Mouse (Mus musculus) stomach, embryonic 15.5 days (tissue): ENCODE measurements around the gene Nudt1. TPM values are rescaled to one million over a fixed set of nuclear protein-coding genes. Genes with fewer than 3 reads are reported as not detected.
"Not testable (repeated sequence)": the region's sequence is repeated elsewhere in the genome, so short reads cannot be mapped to it uniquely, and the experiment has no call there.

Experiments
- ATAC-seq: fragments of 200-750 bp; cut with Nextera tagmentation; 2 replicates; pipeline ENCODE4 v1.8.0; 2017; ENCODE audit warnings: low read depth, moderate number of reproducible peaks, moderate TSS enrichment; ENCODE audit not compliant: insufficient read depth, low FRiP score
- H3K27ac ChIP-seq: fragments of 300-500 bp; sonication (generic); 2 replicates; pipeline ENCODE4 v1.5.1; 2015; ENCODE audit warnings: mild to moderate bottlenecking, inconsistent platforms
- H3K27me3 ChIP-seq: fragments of 300-500 bp; sonication (generic); replicated peaks from 2 replicates; pipeline ENCODE4 v1.6.1; 2015; ENCODE audit warnings: inconsistent platforms
- H3K36me3 ChIP-seq: fragments of 300-500 bp; sonication (generic); 2 replicates; pipeline ENCODE4 v1.6.1; 2015; ENCODE audit warnings: inconsistent platforms
- H3K4me1 ChIP-seq: fragments of 300-500 bp; sonication (generic); 2 replicates; pipeline ENCODE4 v1.6.1; 2015; ENCODE audit warnings: inconsistent platforms
- H3K4me2 ChIP-seq: fragments of 300-500 bp; sonication (generic); 2 replicates; pipeline ENCODE4 v1.6.1; 2015; ENCODE audit warnings: mild to moderate bottlenecking, inconsistent platforms
- H3K4me3 ChIP-seq: fragments of 300-500 bp; sonication (generic); replicated peaks from 2 replicates; pipeline ENCODE4 v1.5.1; 2015; ENCODE audit warnings: inconsistent platforms
- H3K9ac ChIP-seq: fragments of 300-500 bp; sonication (generic); 2 replicates; pipeline ENCODE4 v1.6.1; 2015; ENCODE audit warnings: inconsistent platforms
- H3K9me3 ChIP-seq: fragments of 300-500 bp; sonication (generic); 2 replicates; pipeline ENCODE4 v1.6.1; 2016; ENCODE audit warnings: inconsistent platforms
- WGBS: fragments of 180-500 bp; shearing (Covaris S2); methylation state at CpG from one replicate; pipeline ENCODE4 v1.1.7; 2015; 5-methylcytosine and 5-hydroxymethylcytosine counted together
- polyA plus RNA-seq: library from polyadenylated mRNA; unstranded; fragments of >200 nt; fragmentation: Nextera tagmentation; extraction: Ambion mirVana; gene quantifications from 2 replicates; pipeline ENCODE4 v1.2.1, GENCODE M21; 2015

Gene Nudt1
- polyA plus RNA-seq, 1 experiment from 2014 or later: 41.7 TPM

- Histone ChIP-seq H3K27me3 (no peaks in the 10 kb centered on the region), H3K36me3 (peaks cover 17% of the 10 kb centered on the region; the same call in 1 of the 2 replicates), H3K4me2 (no peak overlapping the region), H3K4me1 (no peaks in the 10 kb centered on the region), H3K9me3 (no peaks in the 10 kb centered on the region), H3K4me3 (no peak overlapping the region), H3K27ac (no peak overlapping the region), H3K9ac (no peak overlapping the region)
- ATAC-seq: no peak
- WGBS: 88% methylated on average over 4 of the region's 4 CpGs
These were observed 23.8 kb downstream of the Nudt1 start for GRCm38 (mm10) chr5:140345244-140345643.

GRCm38 (mm10) chr5:140346050-140346449 lies 24.6 kb downstream of the Nudt1 start:
- 80% methylated on average over 1 of the region's 1 CpGs for WGBS
- H3K4me3 ChIP-seq: no peak overlapping the region
- H3K36me3 ChIP-seq: peaks cover 15% of the 10 kb centered on the region; the same call in 1 of the 2 replicates
- H3K9me3 ChIP-seq: no peaks in the 10 kb centered on the region
- H3K4me2 ChIP-seq: no peak overlapping the region
- no peak for ATAC-seq
- H3K9ac ChIP-seq: no peak overlapping the region
- H3K27ac ChIP-seq: no peak overlapping the region
- H3K27me3 ChIP-seq: no peaks in the 10 kb centered on the region
- no peaks in the 10 kb centered on the region for H3K4me1 ChIP-seq

GRCm38 (mm10) chr5:140349882-140350281 lies 28.4 kb downstream of the Nudt1 start:
- H3K4me2 ChIP-seq: no peak overlapping the region
- no peak overlapping the region for H3K4me3 ChIP-seq
- no peak overlapping the region for H3K27ac ChIP-seq
- no peak overlapping the region for H3K9ac ChIP-seq
- 97% methylated on average over 9 of the region's 9 CpGs for WGBS
- H3K9me3 ChIP-seq: no peaks in the 10 kb centered on the region
- peaks cover 30% of the 10 kb centered on the region for H3K36me3 ChIP-seq
- no peaks in the 10 kb centered on the region for H3K4me1 ChIP-seq
- no peaks in the 10 kb centered on the region for H3K27me3 ChIP-seq
- ATAC-seq: no peak

- Histone ChIP-seq H3K4me3 (no peak overlapping the region), H3K4me2 (no peak overlapping the region), H3K36me3 (peaks cover 24% of the 10 kb centered on the region; the same call in 1 of the 2 replicates), H3K9ac (no peak overlapping the region), H3K27me3 (no peaks in the 10 kb centered on the region), H3K4me1 (no peaks in the 10 kb centered on the region), H3K27ac (no peak overlapping the region), H3K9me3 (no peaks in the 10 kb centered on the region)
- 91% methylated on average over 8 of the region's 8 CpGs for WGBS
- ATAC-seq: no peak
These were observed 29.5 kb downstream of the Nudt1 start for GRCm38 (mm10) chr5:140350731-140351497.

- WGBS: 96% methylated on average over 6 of the region's 6 CpGs
- ATAC-seq: no peak
- Histone ChIP-seq H3K27me3 (no peaks in the 10 kb centered on the region), H3K36me3 (peaks cover 25% of the 10 kb centered on the region; the same call in 1 of the 2 replicates), H3K4me3 (no peak overlapping the region), H3K4me2 (no peak overlapping the region), H3K4me1 (no peaks in the 10 kb centered on the region), H3K9ac (no peak overlapping the region), H3K9me3 (no peaks in the 10 kb centered on the region), H3K27ac (no peak overlapping the region)
These were observed 30.9 kb downstream of the Nudt1 start for GRCm38 (mm10) chr5:140352352-140352751.

GRCm38 (mm10) chr5:140355934-140356333 lies 34.5 kb downstream of the Nudt1 start:
- Histone ChIP-seq H3K4me2 (no peak overlapping the region), H3K4me1 (no peaks in the 10 kb centered on the region), H3K4me3 (no peak overlapping the region), H3K36me3 (peaks cover 33% of the 10 kb centered on the region), H3K9me3 (no peaks in the 10 kb centered on the region), H3K9ac (no peak overlapping the region), H3K27me3 (no peaks in the 10 kb centered on the region), H3K27ac (no peak overlapping the region)
- no peak for ATAC-seq
- 80% methylated on average over 11 of the region's 11 CpGs for WGBS

- Histone ChIP-seq H3K9ac (no peak overlapping the region), H3K36me3 (peaks cover 21% of the 10 kb centered on the region), H3K4me3 (no peak overlapping the region), H3K4me1 (no peaks in the 10 kb centered on the region), H3K27ac (no peak overlapping the region), H3K9me3 (no peaks in the 10 kb centered on the region), H3K4me2 (no peak overlapping the region), H3K27me3 (no peaks in the 10 kb centered on the region)
- 77% methylated on average over 3 of the region's 3 CpGs for WGBS
- no peak for ATAC-seq
These were observed 36.0 kb downstream of the Nudt1 start for GRCm38 (mm10) chr5:140357466-140357865.

- H3K36me3 ChIP-seq: peaks cover 11% of the 10 kb centered on the region
- no peak overlapping the region for H3K4me2 ChIP-seq
- H3K9me3 ChIP-seq: no peaks in the 10 kb centered on the region
- H3K9ac ChIP-seq: no peak overlapping the region
- H3K27me3 ChIP-seq: no peaks in the 10 kb centered on the region
- no peaks in the 10 kb centered on the region for H3K4me1 ChIP-seq
- no peak overlapping the region for H3K4me3 ChIP-seq
- no peak overlapping the region for H3K27ac ChIP-seq
- no peak for ATAC-seq
- WGBS: 76% methylated on average over 14 of the region's 14 CpGs
These were observed 38.6 kb downstream of the Nudt1 start for GRCm38 (mm10) chr5:140359930-140360674.

GRCm38 (mm10) chr5:140364415-140364814 lies 43.0 kb downstream of the Nudt1 start:
- H3K9ac ChIP-seq: no peak overlapping the region
- H3K4me2 ChIP-seq: no peak overlapping the region
- WGBS: 72% methylated on average over 5 of the region's 5 CpGs
- no peaks in the 10 kb centered on the region for H3K4me1 ChIP-seq
- no peak overlapping the region for H3K27ac ChIP-seq
- no peaks in the 10 kb centered on the region for H3K27me3 ChIP-seq
- no peaks in the 10 kb centered on the region for H3K9me3 ChIP-seq
- no peak overlapping the region for H3K4me3 ChIP-seq
- ATAC-seq: no peak
- 0 out of 2 replicates have a peak, but pooled peaks cover 5% of the 10 kb centered on the region for H3K36me3 ChIP-seq

- H3K36me3 ChIP-seq, H3K4me2 ChIP-seq, H3K27ac ChIP-seq, H3K9me3 ChIP-seq, H3K4me3 ChIP-seq, ATAC-seq, H3K27me3 ChIP-seq, H3K9ac ChIP-seq: not testable (repeated sequence)
- WGBS: 91% methylated on average over 2 of the region's 2 CpGs
- H3K4me1 ChIP-seq: peaks cover 10% of the 10 kb centered on the region; the same call in 1 of the 2 replicates
These were observed 46.7 kb downstream of the Nudt1 start for GRCm38 (mm10) chr5:140368126-140368525.

- ATAC-seq: no peak
- Histone ChIP-seq H3K27me3 (no peaks in the 10 kb centered on the region), H3K27ac (no peak overlapping the region), H3K9ac (no peak overlapping the region), H3K4me2 (no peak overlapping the region), H3K4me3 (no peak overlapping the region), H3K36me3 (no peaks in the 10 kb centered on the region), H3K9me3 (no peaks in the 10 kb centered on the region), H3K4me1 (peaks cover 10% of the 10 kb centered on the region; the same call in 1 of the 2 replicates)
- WGBS: 87% methylated on average over 4 of the region's 4 CpGs
These were observed 47.5 kb downstream of the Nudt1 start for GRCm38 (mm10) chr5:140368926-140369325.

- H3K9ac ChIP-seq: no peak overlapping the region
- no peak overlapping the region for H3K27ac ChIP-seq
- 67% methylated on average over 2 of the region's 2 CpGs for WGBS
- H3K27me3 ChIP-seq: no peaks in the 10 kb centered on the region
- H3K36me3 ChIP-seq: no peaks in the 10 kb centered on the region
- ATAC-seq: no peak
- H3K9me3 ChIP-seq: no peaks in the 10 kb centered on the region
- peaks cover 10% of the 10 kb centered on the region; the same call in 1 of the 2 replicates for H3K4me1 ChIP-seq
- H3K4me2 ChIP-seq: no peak overlapping the region
- H3K4me3 ChIP-seq: no peak overlapping the region
These were observed 48.0 kb downstream of the Nudt1 start for GRCm38 (mm10) chr5:140369466-140369865.
